Mouse (Mus musculus) layer of hippocampus, adult 11-12 months (tissue): Measurements from ENCODE around the gene Olfr648.
A peak's percentile ranks its signal among the peaks of the same experiment; 100 is the strongest.

Experiments used
- DNase-seq: peaks from one replicate; pipeline ENCODE4 v3.0.0; 2022; ENCODE audit warnings: low spot score

Olfr648 gene

GRCm38 (mm10) chr7:104183292-104183691 lies at the start of gene Olfr648:
Gene Olfr648 (minus strand): TSS chr7:104183392.
- no peak for DNase-seq

- no peak for DNase-seq
Observed at GRCm38 (mm10) chr7:104231203-104231602, 48.0 kb upstream of the Olfr648 start.

- peak; percentile 8 for DNase-seq
Observed at GRCm38 (mm10) chr7:104218701-104219569, 35.7 kb upstream of the Olfr648 start, which contains the start of gene Trim6. Gene Trim6 (plus strand): TSS chr7:104218793.

GRCm38 (mm10) chr7:104217881-104218280 lies 34.7 kb upstream of the Olfr648 start:
- DNase-seq, result no peak

- no peak for DNase-seq
Observed at GRCm38 (mm10) chr7:104216011-104216535, 32.9 kb upstream of the Olfr648 start.

GRCm38 (mm10) chr7:104206197-104206596 lies 23.0 kb upstream of the Olfr648 start:
- no peak for DNase-seq

GRCm38 (mm10) chr7:104199822-104200221 lies 16.6 kb upstream of the Olfr648 start:
- DNase-seq, result peak; percentile 58

- no peak for DNase-seq
Observed at GRCm38 (mm10) chr7:104195885-104196284, 12.7 kb upstream of the Olfr648 start, which contains the start of gene Olfr649. Gene Olfr649 (minus strand): TSS chr7:104195985.

- no peak for DNase-seq
Observed at GRCm38 (mm10) chr7:104191275-104191674, 8.1 kb upstream of the Olfr648 start.

- DNase-seq, result no peak
Observed at GRCm38 (mm10) chr7:104179074-104179473, 4.1 kb downstream of the Olfr648 start.

GRCm38 (mm10) chr7:104178422-104179054 lies 4.7 kb downstream of the Olfr648 start:
- no peak for DNase-seq

GRCm38 (mm10) chr7:104175085-104175484 lies 8.1 kb downstream of the Olfr648 start:
- no peak for DNase-seq

GRCm38 (mm10) chr7:104169634-104170204 lies 13.5 kb downstream of the Olfr648 start:
- no peak for DNase-seq

- DNase-seq, result no peak
Observed at GRCm38 (mm10) chr7:104167105-104167504, 16.1 kb downstream of the Olfr648 start.

- DNase-seq, result no peak
Observed at GRCm38 (mm10) chr7:104150456-104150855, 32.7 kb downstream of the Olfr648 start, which contains the start of gene Ubqlnl. Gene Ubqlnl (minus strand): TSS chr7:104150556.

GRCm38 (mm10) chr7:104143179-104143578 lies 40.0 kb downstream of the Olfr648 start, which contains the start of gene Ubqln3:
Gene Ubqln3 (minus strand): TSS chr7:104143279.
- no peak for DNase-seq

GRCm38 (mm10) chr7:104137305-104137704 lies 45.9 kb downstream of the Olfr648 start, which contains the start of gene Olfr643:
Gene Olfr643 (minus strand): TSS chr7:104137405.
- no peak for DNase-seq

- no peak for DNase-seq
Observed at GRCm38 (mm10) chr7:104129726-104130125, 53.5 kb downstream of the Olfr648 start, which contains the start of gene Ubqln5. Gene Ubqln5 (minus strand): TSS chr7:104129826.
